Mouse (Mus musculus) A20 (cell line): ENCODE measurements at regions not wholly inside any gene's neighbourhood (a gene's known extent, or its start where the extent isn't known, plus 50 kb on each side); places are given as distances from the start of the nearest gene placed in this dataset.
A peak's percentile ranks its signal among the peaks of the same experiment; 100 is the strongest.
"Not testable (repeated sequence)": the region's sequence is repeated elsewhere in the genome, so short reads cannot be mapped to it uniquely, and the experiment has no call there.

Source experiments
- DNase-seq: peaks from one replicate; pipeline ENCODE4 v3.0.0-alpha.2; 2011; ENCODE audit warnings: low read depth, low spot score

- DNase-seq, result peak; percentile 69
Measured at GRCm38 (mm10) chr7:64032921-64033354, 94.2 kb upstream of the Klf13 start.

GRCm38 (mm10) chr7:64030650-64031049 lies 91.9 kb upstream of the Klf13 start:
- no peak for DNase-seq

GRCm38 (mm10) chr7:64027100-64027499 lies 88.4 kb upstream of the Klf13 start:
- no peak for DNase-seq

DNA sequence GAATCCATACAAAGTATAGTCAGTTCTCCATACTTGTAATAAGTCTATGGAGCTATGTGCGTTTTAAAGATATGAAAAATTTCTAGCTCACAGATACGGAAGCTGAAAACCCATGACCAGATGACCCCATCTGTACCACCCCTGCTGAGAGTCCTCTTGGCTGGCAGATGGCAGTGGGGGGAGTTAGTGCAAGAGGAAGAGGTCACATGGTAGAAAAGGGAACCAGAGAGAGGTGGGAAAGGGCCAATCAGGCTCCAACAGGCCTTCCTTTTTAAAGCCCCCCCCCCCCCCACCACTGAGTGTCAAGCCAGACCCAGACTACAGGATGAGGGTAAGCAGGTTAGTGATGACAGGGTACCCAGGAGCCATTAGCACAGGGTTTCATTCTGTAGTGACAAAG lies 86.4 kb upstream of the Klf13 start:
- DNase-seq, result no peak

DNA sequence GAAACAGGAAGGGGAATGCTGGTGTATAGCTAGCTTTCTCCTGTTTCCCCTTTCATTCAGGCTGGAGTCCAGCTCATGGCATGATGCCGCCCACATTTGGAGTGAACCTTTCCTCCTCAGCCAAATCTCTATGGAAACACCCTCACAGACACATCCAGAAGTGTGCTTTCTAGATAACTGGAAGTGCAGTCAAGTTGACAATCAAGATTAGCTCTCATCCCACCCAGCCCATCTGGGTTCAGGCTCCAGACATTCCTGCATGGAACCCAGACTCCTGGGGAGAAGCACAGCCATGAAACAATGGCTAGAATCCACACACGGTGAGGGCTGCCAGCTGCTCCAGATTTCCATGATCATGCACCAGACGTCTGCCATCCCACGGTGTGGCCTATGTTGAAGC lies 85.5 kb upstream of the Klf13 start:
- DNase-seq, result no peak

DNA sequence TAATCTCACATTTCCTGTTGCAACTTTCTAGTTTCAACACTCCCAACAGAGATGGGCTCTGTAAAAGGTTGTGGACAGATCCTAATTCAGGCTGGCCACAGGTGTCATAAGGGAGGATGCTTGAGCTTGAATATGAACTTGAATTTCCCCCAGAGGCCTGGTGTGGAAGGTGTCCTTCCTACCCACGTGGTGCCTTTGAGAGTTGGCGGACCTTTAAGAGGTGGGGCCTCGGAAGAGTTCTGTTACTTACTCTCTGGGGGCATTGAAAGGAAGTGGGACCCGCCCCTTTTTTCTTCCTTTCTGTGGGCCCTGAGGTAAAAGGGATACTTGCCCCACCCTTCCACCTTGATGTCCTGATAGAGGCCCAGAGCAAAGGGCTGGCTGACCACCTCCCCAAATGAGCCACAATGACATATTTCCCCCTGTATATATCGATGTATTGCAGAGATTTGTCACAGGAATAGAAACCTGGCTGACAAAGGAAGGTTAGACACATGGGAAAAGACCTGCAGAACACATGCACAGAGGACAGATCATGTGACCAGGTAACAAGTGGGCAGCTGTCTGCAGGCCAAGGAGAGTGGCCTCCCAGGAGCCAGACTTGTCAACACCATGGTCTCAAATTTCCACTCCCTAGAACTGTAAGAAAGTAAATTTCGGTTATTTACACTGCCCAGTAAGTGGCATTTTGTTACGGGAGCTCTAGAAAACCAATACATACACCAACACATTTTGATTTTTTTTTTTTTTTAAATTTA lies 84.2 kb upstream of the Klf13 start:
- no peak for DNase-seq

DNA sequence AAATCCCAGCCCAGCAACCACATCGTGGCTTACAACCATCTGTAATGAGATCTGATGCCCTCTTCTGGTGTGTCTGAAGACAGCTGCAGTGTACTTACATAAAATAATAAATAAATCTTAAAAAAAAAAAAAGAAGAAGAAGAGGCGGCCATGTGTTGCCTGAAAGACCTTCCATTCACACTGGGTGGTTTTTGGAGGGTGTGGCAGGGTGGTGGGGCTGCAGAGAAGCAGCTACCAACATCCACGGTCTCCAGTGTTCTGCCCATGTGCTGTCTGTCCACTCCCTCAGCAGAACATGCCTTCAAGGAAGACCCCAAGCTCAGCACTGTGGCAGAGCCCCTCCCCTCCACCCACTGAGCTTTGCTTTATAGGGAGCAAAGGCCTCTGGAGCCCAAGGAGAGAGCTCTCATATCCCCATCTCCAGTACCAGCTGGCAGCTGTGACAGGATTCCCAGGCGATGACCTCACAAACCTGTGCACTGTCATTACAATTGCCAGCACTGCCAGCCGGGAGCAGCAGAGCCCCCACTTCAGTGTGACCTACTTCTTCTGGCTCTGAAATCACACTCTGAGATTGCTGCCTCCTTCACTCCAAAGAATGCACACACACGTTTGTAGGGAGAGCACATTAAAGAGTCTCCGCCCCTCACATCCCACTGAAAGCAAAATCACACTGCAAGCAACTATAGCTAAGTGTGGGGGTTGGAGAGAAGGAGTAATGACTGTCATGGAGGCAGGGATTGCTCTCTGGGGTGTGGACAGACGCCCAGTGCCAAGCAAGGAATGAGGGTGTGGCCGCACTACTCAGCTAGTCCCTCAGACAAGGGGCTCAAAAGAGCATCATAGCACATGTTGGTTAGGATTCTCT lies 82.8 kb upstream of the Klf13 start:
- no peak for DNase-seq

- no peak for DNase-seq
Measured at GRCm38 (mm10) chr7:64018107-64018506, 79.4 kb upstream of the Klf13 start.

- DNase-seq, result no peak
Measured at GRCm38 (mm10) chr7:64016874-64017273, 78.2 kb upstream of the Klf13 start.

DNA sequence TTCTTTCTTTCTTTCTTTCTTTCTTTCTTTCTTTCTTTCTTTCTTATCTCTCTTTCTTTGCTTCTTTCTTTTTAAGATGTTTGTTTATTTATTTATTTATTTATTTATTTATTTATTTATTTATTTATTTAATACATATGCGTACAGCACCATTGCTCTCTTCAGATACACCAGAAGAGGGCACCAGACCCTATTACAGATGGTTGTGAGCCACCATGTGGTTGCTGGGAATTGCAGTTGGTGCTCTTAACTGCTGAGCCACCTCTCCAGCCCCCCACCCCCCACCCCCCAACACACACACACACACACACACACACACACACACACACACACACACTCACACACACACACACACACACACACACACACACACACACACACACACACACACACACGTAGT lies 76.4 kb upstream of the Klf13 start:
- not testable (repeated sequence) for DNase-seq

- DNase-seq, result no peak
Measured at GRCm38 (mm10) chr7:64014227-64014626, 75.5 kb upstream of the Klf13 start.

- DNase-seq, result no peak
Measured at GRCm38 (mm10) chr7:64013023-64013547, 74.4 kb upstream of the Klf13 start.

DNA sequence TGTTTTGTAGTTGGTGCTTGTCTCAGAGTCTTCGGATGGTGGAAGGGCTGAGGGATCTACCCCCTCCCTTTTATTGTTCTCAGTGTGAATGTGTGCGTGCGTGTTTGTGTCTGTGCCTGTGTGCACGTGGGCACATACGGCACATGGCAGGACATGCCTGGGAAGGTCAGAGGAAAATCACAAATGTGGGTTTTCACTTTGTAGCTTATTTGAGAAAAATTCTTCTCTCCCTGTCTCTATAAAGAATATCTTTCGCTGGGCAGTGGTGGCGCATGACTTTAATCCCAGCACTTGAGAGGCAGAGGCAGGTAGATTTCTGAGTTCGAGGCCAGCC lies 73.5 kb upstream of the Klf13 start:
- DNase-seq, result no peak

GRCm38 (mm10) chr7:64011563-64012267 lies 73.0 kb upstream of the Klf13 start:
- DNase-seq, result peak; percentile 78

DNA sequence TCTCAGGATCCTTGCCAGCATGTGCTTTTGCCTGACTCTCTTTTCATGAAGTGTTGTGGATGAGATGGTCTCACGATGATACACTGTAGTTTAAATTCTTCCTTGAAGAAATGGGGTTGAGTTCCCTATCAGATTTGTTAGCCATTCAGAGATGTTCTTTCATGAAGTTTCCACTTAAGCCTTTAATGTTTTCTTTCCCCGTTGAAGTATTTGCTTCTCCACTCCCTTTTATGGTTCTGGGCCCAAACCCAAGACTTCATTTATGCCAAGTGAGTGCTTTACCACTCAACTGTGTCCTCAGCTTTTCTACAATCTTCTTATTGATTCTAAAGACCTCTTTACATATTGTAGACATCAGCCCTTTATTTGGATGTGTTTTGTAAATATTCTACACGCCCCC lies 71.9 kb upstream of the Klf13 start:
- no peak for DNase-seq

- peak; percentile 36 for DNase-seq
Measured at GRCm38 (mm10) chr7:64007766-64008165, 69.1 kb upstream of the Klf13 start.

DNA sequence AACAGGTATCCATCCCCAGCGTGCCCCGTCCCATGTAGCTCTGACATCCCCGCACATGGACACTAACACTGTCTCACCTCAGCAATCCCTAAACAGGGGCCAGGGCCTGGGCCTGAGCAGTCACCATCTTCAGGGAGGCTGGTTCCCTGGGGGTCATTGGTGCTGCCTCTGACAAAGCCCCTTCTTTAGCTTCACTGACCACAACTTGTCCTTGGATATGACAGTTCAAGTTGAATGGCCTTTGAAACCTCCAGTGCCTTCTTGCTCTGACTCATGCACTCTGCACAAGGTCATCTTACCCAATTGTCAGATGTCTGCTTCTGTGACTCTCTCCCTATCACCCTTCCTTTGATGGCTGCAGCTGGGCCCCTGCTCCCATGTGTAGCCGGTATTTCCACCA lies 68.2 kb upstream of the Klf13 start:
- DNase-seq, result no peak

DNA sequence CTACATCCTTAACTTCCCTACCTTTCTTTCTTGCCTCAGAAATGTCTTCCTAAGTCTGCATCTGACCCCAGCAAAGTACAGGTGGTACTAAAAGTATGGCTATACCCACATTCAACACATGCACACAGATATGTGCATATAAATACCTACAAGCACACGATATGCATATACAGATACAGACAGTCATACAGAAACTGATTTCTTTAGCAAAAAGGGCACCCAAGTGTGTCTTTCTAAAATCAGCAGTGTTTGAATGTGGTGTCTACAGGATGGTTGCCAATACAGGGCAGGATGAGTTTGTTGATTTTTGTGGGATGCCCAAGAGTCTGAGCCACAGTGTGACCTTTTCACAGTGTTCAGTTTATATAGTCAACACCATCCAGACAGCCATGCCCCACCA lies 67.0 kb upstream of the Klf13 start:
- DNase-seq, result peak; percentile 75

DNA sequence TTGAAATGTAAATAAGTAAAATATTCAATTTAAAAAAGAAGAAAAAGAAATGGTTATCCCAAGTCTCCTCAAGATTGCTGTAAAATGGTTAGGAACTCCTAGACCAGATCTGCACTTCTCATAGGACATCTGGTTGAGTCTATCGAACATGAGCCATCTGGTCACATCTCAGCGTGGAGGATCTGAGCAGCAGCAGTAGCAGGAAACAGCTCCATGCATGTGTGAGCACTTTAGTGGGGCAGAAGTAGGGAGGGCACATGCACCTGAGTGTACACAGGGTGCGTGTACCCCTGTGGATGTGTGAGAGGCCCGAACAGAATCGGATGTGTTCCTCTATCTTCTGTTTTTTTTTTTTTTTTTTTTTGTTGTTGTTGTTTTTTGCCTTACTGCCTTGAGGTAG lies 65.2 kb upstream of the Klf13 start:
- peak; percentile 89 for DNase-seq

GRCm38 (mm10) chr7:64001611-64002111 lies 62.9 kb upstream of the Klf13 start:
- peak; percentile 88 for DNase-seq

GRCm38 (mm10) chr7:63998995-63999960 lies 60.6 kb upstream of the Klf13 start:
- peak; percentile 90 for DNase-seq
